8 mouse cellular contexts compared by ENCODE assay signal in the genomic region with DNA sequence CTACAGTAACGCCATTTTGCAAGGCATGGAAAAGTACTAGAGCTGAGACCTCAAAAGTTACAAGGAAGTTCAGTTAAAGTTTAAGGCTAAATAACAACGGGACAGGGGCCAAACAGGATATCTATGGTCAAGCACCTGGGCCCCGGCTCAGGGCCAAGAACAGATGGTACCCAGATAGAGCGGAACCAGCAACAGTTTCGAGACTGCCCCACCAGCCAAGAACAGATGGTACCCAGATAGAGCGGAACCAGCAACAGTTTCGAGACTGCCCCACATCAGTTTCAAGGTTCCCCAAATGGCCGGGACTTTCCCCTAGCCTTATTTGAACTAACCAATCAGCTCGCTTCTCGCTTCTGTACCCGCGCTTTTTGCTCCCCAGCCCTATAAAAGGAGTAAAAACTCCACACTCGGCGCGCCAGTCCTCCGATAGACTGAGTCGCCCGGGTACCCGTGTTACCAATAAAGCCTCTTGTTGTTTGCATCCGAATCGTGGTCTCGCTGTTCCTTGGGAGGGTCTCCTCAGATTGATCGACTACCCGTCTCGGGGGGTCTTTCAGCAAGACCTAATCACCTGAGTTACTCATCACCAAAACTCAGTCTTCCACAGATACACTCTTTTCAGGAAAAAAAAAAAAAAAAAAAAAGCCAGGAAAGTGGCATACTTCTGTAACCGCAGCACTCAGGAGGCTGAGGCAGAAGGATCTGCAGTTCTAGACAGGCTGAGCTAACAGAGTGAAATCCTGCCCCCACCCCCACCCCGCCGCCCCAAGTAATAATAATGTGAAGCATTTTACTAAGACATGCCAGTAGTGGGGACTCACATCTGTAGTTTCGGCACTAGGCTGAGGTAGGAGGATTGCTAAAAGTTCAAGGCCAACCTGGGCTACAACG. TPM values are rescaled to one million over a fixed set of nuclear protein-coding genes. Genes with fewer than 3 reads are reported as not detected.
DNase-seq lines count a peak whose midpoint lies in the region; ATAC-seq lines count a peak whose summit lies in the region.

No protein-coding gene starts in this region.

- intact Hi-C loops in left cerebral cortex, postnatal 14 days (cut with DNase I): no loop called here
- intact Hi-C loops in gastrocnemius, postnatal 14 days (cut with DNase I; ENCODE audit: low total_unique reads): no loop called here

- H3K27ac ChIP-seq in liver, embryonic 15.5 days (replicated peaks): peak overlapping the region; percentile 100

- peak; percentile 29 to 43 for DNase-seq in left cerebral cortex, postnatal 14 days (ENCODE audit: low spot score in 2 of 2)
- DNase-seq in left cerebral cortex, adult 8-10 months (ENCODE audit: low spot score in 2 of 2): no peak
- DNase-seq in cerebellum, adult 18-20 months: peak; percentile 69
- DNase-seq in gastrocnemius, postnatal 14 days: peak; percentile 35
- peak; percentile 89 for DNase-seq in naive thymus-derived CD4-positive, alpha-beta T cell, adult 2 months (ENCODE audit: low read depth)
- no peak for DNase-seq in right cerebral cortex, postnatal 36 days (ENCODE audit: low spot score in 2 of 2)

- no peaks in the 10 kb centered on the region for H3K9me3 ChIP-seq in liver, embryonic 15.5 days (replicated peaks)

- peak overlapping the region; percentile 88 for H3K4me3 ChIP-seq in liver, embryonic 15.5 days (replicated peaks)

- peak; percentile 50 for ATAC-seq in inflammation-experienced regulatory T-cells, adult 6 months
- ATAC-seq in liver, embryonic 15.5 days (ENCODE audit: insufficient read depth): peak; percentile 73

- peaks cover 43% of the 10 kb centered on the region for H3K36me3 ChIP-seq in liver, embryonic 15.5 days (replicated peaks)

- H3K4me2 ChIP-seq in liver, embryonic 15.5 days: peak overlapping the region; percentile 79

- WGBS in liver, embryonic 15.5 days (ENCODE audit: insufficient replicate concordance): 18% methylated on average over 30 of the region's 30 CpGs

- H3K4me1 ChIP-seq in liver, embryonic 15.5 days (replicated peaks): peaks cover 57% of the 10 kb centered on the region

- H3K9ac ChIP-seq in liver, embryonic 15.5 days: peak overlapping the region; percentile 98

- H3K27me3 ChIP-seq in liver, embryonic 15.5 days: no peaks in the 10 kb centered on the region

RNA-seq across cellular contexts. Expression of a gene that starts 2.0 kb away (rescaled TPM):
- 100 to 1,000 TPM; 221 to 248 TPM for total RNA-seq in left cerebral cortex, postnatal 14 days (2021)
- 100 to 1,000 TPM; 225 to 241 (median 233) TPM for total RNA-seq in left cerebral cortex, adult 8-10 months (2022)
- 100 to 1,000 TPM; 124 to 167 TPM for total RNA-seq in gastrocnemius, postnatal 14 days (2021)
- 100 to 1,000 TPM; 124 to 178 (median 145) TPM for polyA plus RNA-seq in inflammation-experienced regulatory T-cells, adult 6 months (2017; shearing (Covaris generic))
- 126 and 129 TPM in 2 replicates for polyA plus RNA-seq in liver, embryonic 15.5 days (2015; fragmentation: Nextera tagmentation; extraction: Ambion mirVana)

RNA-seq across cellular contexts. Expression of a gene that starts 15.3 kb away (rescaled TPM):
- 100 to 1,000 TPM; 101 to 114 TPM for total RNA-seq in left cerebral cortex, postnatal 14 days (2021)
- 100 to 1,000 TPM; 112 to 128 (median 121) TPM for total RNA-seq in left cerebral cortex, adult 8-10 months (2022)
- total RNA-seq in gastrocnemius, postnatal 14 days (2021): 10 to 100 TPM; 78.2 to 85.3 TPM
- polyA plus RNA-seq in inflammation-experienced regulatory T-cells, adult 6 months (2017; shearing (Covaris generic)): 1 to 10 TPM; 2.0 to 5.5 (median 3.3) TPM
- polyA plus RNA-seq in liver, embryonic 15.5 days (2015; fragmentation: Nextera tagmentation; extraction: Ambion mirVana): 93.3 and 95.5 TPM in 2 replicates

RNA-seq across cellular contexts. Expression of a gene that starts 40.8 kb away (rescaled TPM):
- total RNA-seq in left cerebral cortex, postnatal 14 days (2021): 10 to 100 TPM; 66.7 to 70.6 TPM
- 10 to 100 TPM; 53.4 to 61.2 (median 59.0) TPM for total RNA-seq in left cerebral cortex, adult 8-10 months (2022)
- total RNA-seq in gastrocnemius, postnatal 14 days (2021): 1 to 10 TPM; 7.7 to 8.2 TPM
- polyA plus RNA-seq in inflammation-experienced regulatory T-cells, adult 6 months (2017; shearing (Covaris generic)): 10 to 100 TPM; 37.3 to 41.8 (median 40.6) TPM
- polyA plus RNA-seq in liver, embryonic 15.5 days (2015; fragmentation: Nextera tagmentation; extraction: Ambion mirVana): 8.5 and 10.4 TPM in 2 replicates

Comparison
In these comparisons a context has a peak if more than half of its experiments do, and no peak if none do; other contexts are left out.
1. DNase-seq: peak in left cerebral cortex, postnatal 14 days (2 of 2), cerebellum, adult 18-20 months (2 of 2), gastrocnemius, postnatal 14 days (single experiment) and naive thymus-derived CD4-positive, alpha-beta T cell, adult 2 months (single experiment); none in left cerebral cortex, adult 8-10 months (0 of 2) and right cerebral cortex, postnatal 36 days (0 of 2).
2. RNA of a gene that starts 40.8 kb away (total RNA-seq): 66.7 to 70.6 TPM in left cerebral cortex, postnatal 14 days and 53.4 to 61.2 TPM in left cerebral cortex, adult 8-10 months; 7.7 to 8.2 TPM in gastrocnemius, postnatal 14 days; every median in the first group is over 4 times any median in the second.